Mouse (Mus musculus) E14TG2a.4 (cell line): Measurements from ENCODE around the gene 0610012G03Rik.
A peak's percentile ranks its signal among the peaks of the same experiment; 100 is the strongest.

Source experiments
- H3K27me3 ChIP-seq: 2 replicates; pipeline ENCODE4 v1.6.1; 2014; ENCODE audit warnings: low read length, control low read depth; ENCODE audit not compliant: insufficient read depth
- H3K36me3 ChIP-seq: 2 replicates; pipeline ENCODE4 v1.6.1; 2014; ENCODE audit warnings: low read length, control low read depth; ENCODE audit not compliant: insufficient read depth
- H3K4me1 ChIP-seq: replicated peaks from 2 replicates; pipeline ENCODE4 v1.6.1; 2014; ENCODE audit warnings: low read depth, low read length, control low read depth
- H3K4me3 ChIP-seq: replicated peaks from 2 replicates; pipeline ENCODE4 v1.5.1; 2014; ENCODE audit warnings: mild to moderate bottlenecking, low read length
- H3K9me3 ChIP-seq: 2 replicates; pipeline ENCODE4 v1.6.1; 2014; ENCODE audit warnings: low read length, control low read depth
- CTCF ChIP-seq: conservative IDR thresholded peaks from 2 replicates; pipeline ENCODE4 v1.5.1; 2014; ENCODE audit warnings: low read length
- NANOG ChIP-seq: IDR thresholded peaks from 2 replicates; pipeline ENCODE4 v1.6.1; 2014; ENCODE audit warnings: borderline replicate concordance, low read length, mixed read lengths
- POU5F1 ChIP-seq: IDR thresholded peaks from 2 replicates; pipeline ENCODE4 v1.6.1; 2014; ENCODE audit warnings: low read length, borderline replicate concordance

The 0610012G03Rik gene

GRCm38 (mm10) chr16:31934550-31935010 is 13.7 kb downstream of the 0610012G03Rik start:
- peaks cover 61% of the 10 kb centered on the region for H3K27me3 ChIP-seq
- H3K9me3 ChIP-seq = no peaks in the 10 kb centered on the region
- TF ChIP-seq POU5F1 = no peak
- TF ChIP-seq CTCF = no peak
- TF ChIP-seq NANOG = no peak
- peaks cover 61% of the 10 kb centered on the region for H3K4me1 ChIP-seq
- no peaks in the 10 kb centered on the region for H3K36me3 ChIP-seq
- H3K4me3 ChIP-seq = 0 out of 2 replicates have a peak overlapping the region, but pooled peaks have one; percentile 23

DNA sequence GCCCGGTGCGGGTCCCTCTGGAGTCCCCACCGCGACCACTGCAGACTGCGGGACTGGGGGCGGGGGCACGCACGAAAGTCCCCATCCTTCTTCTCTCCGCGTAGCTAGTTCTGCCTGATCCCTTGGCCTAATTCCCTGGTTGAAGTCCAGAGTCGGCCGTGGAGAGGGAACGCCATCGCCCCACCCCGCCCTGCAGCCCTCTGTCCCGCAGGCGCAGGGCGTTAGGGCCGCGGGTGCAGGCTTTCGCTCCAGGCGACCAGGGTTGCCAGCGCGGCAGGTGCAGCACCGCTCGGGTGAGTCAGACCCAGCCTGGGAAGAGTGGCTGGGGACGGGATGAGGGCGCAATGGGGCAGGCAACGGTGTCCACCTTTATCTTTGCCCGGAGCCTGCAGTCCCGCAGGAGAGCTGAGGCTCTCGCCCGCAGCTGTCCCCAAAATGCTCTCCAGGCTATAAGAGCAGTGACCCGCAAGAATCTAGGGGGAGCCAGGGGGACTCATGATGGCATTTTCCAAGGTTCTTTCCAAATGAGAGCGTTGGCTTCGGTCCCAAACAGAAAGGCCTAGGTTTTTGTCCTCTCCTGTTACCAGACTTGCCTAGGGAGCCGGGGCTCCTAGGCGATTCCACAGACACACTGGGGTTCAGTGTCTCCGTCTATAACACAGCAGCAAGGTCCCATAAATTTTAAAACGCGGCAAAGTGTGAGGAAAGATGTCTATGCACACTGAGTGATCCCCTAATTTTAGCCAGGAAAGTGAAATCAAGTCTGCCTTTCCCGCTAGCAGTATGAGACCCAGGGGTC is 14.3 kb downstream of the 0610012G03Rik start, which contains the start of gene Pigz:
TSS of gene Pigz (plus strand) at position 101 of the 799 bp plus-strand sequence.
- no peak for TF ChIP-seq NANOG
- TF ChIP-seq POU5F1 = no peak
- no peak for TF ChIP-seq CTCF

GRCm38 (mm10) chr16:31932840-31933697 is 15.2 kb downstream of the 0610012G03Rik start:
- Histone ChIP-seq H3K4me3 (peak overlapping the region; percentile 83), H3K9me3 (no peaks in the 10 kb centered on the region), H3K36me3 (no peaks in the 10 kb centered on the region), H3K4me1 (peaks cover 72% of the 10 kb centered on the region), H3K27me3 (peaks cover 61% of the 10 kb centered on the region)
- TF ChIP-seq CTCF (peak; percentile 83), POU5F1 (no peak), NANOG (no peak)

More for the DNA sequence above, 14.3 kb downstream of the 0610012G03Rik start, which contains the start of gene Pigz:
- peaks cover 61% of the 10 kb centered on the region for H3K27me3 ChIP-seq
- H3K36me3 ChIP-seq = no peaks in the 10 kb centered on the region
- no peaks in the 10 kb centered on the region for H3K9me3 ChIP-seq
- H3K4me3 ChIP-seq = peak within 1 kb of the TSS; percentile 83
- peaks cover 65% of the 10 kb centered on the region for H3K4me1 ChIP-seq

DNA sequence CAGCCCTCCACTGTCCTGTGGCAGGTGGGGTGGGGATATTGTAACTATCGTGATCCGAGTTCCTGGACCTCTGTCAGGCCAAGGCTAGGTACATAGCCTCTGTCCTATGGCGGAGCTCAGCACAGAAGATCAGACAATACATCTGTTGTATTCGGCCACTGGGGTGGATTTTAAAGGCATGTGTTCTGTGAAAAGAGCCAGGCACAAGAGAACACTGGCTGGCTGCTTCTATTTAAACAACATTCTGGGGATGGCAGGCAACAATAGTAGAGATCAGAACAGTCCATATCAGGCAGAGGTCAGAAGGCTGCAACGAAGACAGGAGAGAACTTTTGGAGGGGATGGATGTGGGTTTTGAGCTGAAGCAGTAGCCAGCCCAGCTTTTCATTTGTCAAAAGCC is 16.0 kb downstream of the 0610012G03Rik start:
- Histone ChIP-seq H3K4me3 (peak overlapping the region; percentile 29; the same call in 1 of the 2 replicates), H3K27me3 (peaks cover 61% of the 10 kb centered on the region), H3K4me1 (peaks cover 76% of the 10 kb centered on the region), H3K9me3 (no peaks in the 10 kb centered on the region), H3K36me3 (no peaks in the 10 kb centered on the region)
- TF ChIP-seq POU5F1 = no peak
- TF ChIP-seq NANOG = no peak
- TF ChIP-seq CTCF = no peak

DNA sequence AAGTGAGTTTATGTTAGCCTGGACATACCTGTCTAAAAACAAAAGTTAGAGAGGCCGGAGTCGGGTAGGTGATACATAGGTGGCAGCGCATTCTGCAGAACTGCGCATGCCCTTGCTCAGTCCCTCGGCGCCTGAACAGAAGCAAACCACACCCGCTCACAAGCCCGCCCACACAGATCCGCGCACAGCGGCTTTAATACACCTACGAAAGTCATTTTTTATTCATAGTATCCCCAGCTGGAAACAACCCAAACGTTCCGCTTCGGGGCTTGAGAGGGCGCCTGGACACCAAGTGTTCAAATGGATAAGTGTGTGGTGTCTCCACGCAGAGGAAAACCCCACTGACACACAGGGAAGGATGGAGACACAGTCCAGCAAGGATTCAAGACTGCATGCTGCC is 17.0 kb downstream of the 0610012G03Rik start:
- Histone ChIP-seq H3K4me1 (peaks cover 84% of the 10 kb centered on the region), H3K36me3 (no peaks in the 10 kb centered on the region), H3K27me3 (peaks cover 59% of the 10 kb centered on the region), H3K4me3 (peak overlapping the region; percentile 60), H3K9me3 (no peaks in the 10 kb centered on the region)
- TF ChIP-seq CTCF (no peak), NANOG (no peak), POU5F1 (no peak)

DNA sequence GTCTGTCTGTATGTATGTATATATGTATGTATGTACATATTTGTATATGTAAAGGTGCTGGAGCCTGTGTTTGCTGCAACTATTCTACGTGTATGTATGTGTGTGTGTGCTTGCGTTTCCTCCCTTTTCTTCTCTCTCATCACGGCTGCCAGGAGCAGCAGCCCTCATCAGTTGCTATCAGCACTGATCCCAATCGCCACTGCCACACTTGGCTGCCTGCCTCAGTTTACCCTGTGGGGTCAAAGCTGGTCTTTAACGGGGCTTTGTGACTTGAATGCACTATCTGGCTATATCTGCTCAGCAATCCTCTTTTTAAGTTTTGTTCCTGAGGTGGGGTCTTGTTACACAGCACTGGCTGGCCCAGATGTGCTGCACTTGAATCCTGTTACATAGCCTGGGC is 20.9 kb downstream of the 0610012G03Rik start:
- no peaks in the 10 kb centered on the region for H3K9me3 ChIP-seq
- H3K4me1 ChIP-seq = peaks cover 65% of the 10 kb centered on the region
- no peak overlapping the region for H3K4me3 ChIP-seq
- no peak for TF ChIP-seq CTCF
- TF ChIP-seq POU5F1 = no peak
- no peak for TF ChIP-seq NANOG
- peaks cover 35% of the 10 kb centered on the region for H3K27me3 ChIP-seq
- no peaks in the 10 kb centered on the region for H3K36me3 ChIP-seq

DNA sequence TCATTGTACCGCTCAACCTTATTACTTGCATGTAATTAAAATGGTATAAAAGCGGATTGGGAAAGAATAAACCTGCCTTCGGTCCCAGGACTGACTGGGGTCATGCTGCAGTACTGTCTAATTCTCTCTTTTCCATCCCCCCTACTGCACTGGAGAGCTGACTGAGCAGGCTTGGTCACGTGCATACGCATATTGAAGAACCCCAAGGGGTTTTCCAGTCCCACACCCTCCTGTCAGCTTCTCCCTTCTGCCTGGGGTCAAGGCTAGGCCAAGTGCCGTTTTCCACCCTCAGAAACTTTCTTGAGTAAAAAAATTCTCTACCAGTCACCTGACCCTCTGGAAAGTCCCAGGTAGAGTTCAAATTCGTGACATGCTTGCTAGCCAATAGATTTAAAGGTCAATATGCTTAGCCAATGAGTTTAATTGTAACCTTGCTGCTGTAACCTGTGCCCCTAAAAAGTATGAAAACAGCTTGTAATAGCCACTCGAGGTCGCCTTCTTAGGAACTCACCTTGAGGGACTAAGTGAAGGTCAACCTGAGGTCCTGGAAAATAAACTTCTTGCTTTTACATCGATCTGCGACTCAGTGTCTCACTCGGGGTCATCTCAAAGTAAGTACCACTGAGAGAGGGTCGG is 21.6 kb downstream of the 0610012G03Rik start:
- TF ChIP-seq POU5F1 (no peak), NANOG (no peak), CTCF (no peak)
- Histone ChIP-seq H3K27me3 (peaks cover 27% of the 10 kb centered on the region), H3K36me3 (no peaks in the 10 kb centered on the region), H3K9me3 (no peaks in the 10 kb centered on the region), H3K4me1 (peaks cover 57% of the 10 kb centered on the region), H3K4me3 (no peak overlapping the region)

DNA sequence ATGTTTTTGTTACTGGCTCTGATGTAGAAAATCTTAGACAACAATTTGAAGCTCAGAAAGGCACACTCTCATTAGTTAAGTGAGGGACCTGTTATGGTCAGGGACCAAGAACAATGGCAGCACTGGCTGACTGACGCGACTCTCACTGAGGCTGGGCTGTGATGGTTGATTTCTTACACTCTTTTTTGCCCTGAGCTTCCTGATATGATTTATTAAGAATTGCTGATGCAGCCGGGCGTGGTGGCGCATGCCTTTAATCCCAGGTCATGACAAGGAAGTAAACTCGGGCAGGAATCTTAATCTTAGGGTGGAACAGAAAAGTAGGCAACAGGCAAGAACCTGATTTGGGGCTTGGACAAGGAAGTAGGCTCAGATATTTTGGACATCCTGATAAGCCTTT is 22.2 kb downstream of the 0610012G03Rik start:
- Histone ChIP-seq H3K9me3 (no peaks in the 10 kb centered on the region), H3K4me1 (peaks cover 51% of the 10 kb centered on the region), H3K36me3 (no peaks in the 10 kb centered on the region), H3K27me3 (peaks cover 23% of the 10 kb centered on the region), H3K4me3 (no peak overlapping the region)
- TF ChIP-seq CTCF (no peak), POU5F1 (no peak), NANOG (no peak)
